Mouse (Mus musculus) heart, adult 2 months (tissue): Measurements from ENCODE around the gene Krt86. TPM values are rescaled to one million over a fixed set of nuclear protein-coding genes. Genes with fewer than 3 reads are reported as not detected.

Experiments
- DNase-seq, 2 experiments: peaks; one replicate each; pipeline ENCODE4 v3.0.0; 2021
- H3K27ac ChIP-seq: fragments of 200-600 bp; 2 replicates; pipeline ENCODE4 v1.8.1; 2022
- H3K27me3 ChIP-seq: fragments of 200-500 bp; 2 replicates; pipeline ENCODE4 v1.6.1; 2012; ENCODE audit warnings: mild to moderate bottlenecking, low read length, inconsistent platforms, mixed read lengths; ENCODE audit not compliant: control insufficient read depth, insufficient read depth
- H3K36me3 ChIP-seq: fragments of 200-500 bp; 2 replicates; pipeline ENCODE4 v1.6.1; 2012; ENCODE audit warnings: low read length, inconsistent platforms; ENCODE audit not compliant: control insufficient read depth, insufficient read depth
- H3K4me1 ChIP-seq: fragments of 200-500 bp; 2 replicates; pipeline ENCODE4 v1.6.1; 2011; ENCODE audit warnings: low read length; ENCODE audit not compliant: control insufficient read depth, insufficient read depth
- H3K4me3 ChIP-seq: fragments of 200-600 bp; 2 replicates; pipeline ENCODE4 v1.8.1; 2022
- H3K79me2 ChIP-seq: fragments of 200-500 bp; replicated peaks from 2 replicates; pipeline ENCODE4 v1.6.1; 2012; ENCODE audit warnings: mild to moderate bottlenecking, inconsistent platforms, low read length, moderate library complexity, mixed read lengths; ENCODE audit not compliant: control insufficient read depth, insufficient read depth
- H3K9ac ChIP-seq: fragments of 200-500 bp; 2 replicates; pipeline ENCODE4 v1.6.1; 2012; ENCODE audit warnings: low read depth, mild to moderate bottlenecking, control low read depth, inconsistent platforms, low read length, mixed read lengths
- CTCF ChIP-seq: fragments of 200-600 bp; IDR thresholded peaks from 2 replicates; pipeline ENCODE4 v1.8.1; 2022; ENCODE audit warnings: antibody characterized with exemption, mild to moderate bottlenecking, moderate library complexity
- EP300 ChIP-seq: fragments of 200-500 bp; IDR thresholded peaks from 2 replicates; pipeline ENCODE4 v1.6.1; 2011; ENCODE audit warnings: low read depth, low read length, control low read depth; ENCODE audit not compliant: insufficient read depth
- POLR2A ChIP-seq: fragments of 200-500 bp; IDR thresholded peaks from 2 replicates; pipeline ENCODE4 v1.6.1; 2011; ENCODE audit warnings: mild to moderate bottlenecking, low read depth, low read length, control low read depth; ENCODE audit not compliant: insufficient read depth
- WGBS: fragments of 180-500 bp; shearing (Covaris S2); methylation state at CpG from one replicate; pipeline ENCODE4 v1.1.7; 2018; 5-methylcytosine and 5-hydroxymethylcytosine counted together
- intact Hi-C: fragments of 180-260 bp; cut with DNase I; formaldehyde crosslinking; loops from one replicate; pipeline ENCODE4 v1.15.1; 2025
- polyA plus RNA-seq: library from polyadenylated mRNA; depleted of rRNA; stranded (reverse); fragments of >200 nt; gene quantifications from 2 replicates; pipeline ENCODE4 v1.2.3, GENCODE M21; 2012
- total RNA-seq, 2 experiments: library from RNA; stranded (reverse); gene quantifications; 2 replicates each; pipeline ENCODE4 v1.2.3; 2021

Krt86 gene
- total and polyA plus RNA-seq, 3 experiments, result not detected

GRCm38 (mm10) chr15:101483646-101484045 is 10.4 kb downstream of the Krt86 start:
- no peaks in the 10 kb centered on the region for H3K27me3 ChIP-seq
- no peak overlapping the region for H3K4me3 ChIP-seq
- no peak overlapping the region for H3K9ac ChIP-seq
- no peaks in the 10 kb centered on the region for H3K36me3 ChIP-seq
- H3K79me2 ChIP-seq, result no peaks in the 10 kb centered on the region
- no peak for DNase-seq
- no peak overlapping the region for H3K27ac ChIP-seq
- no peak for TF ChIP-seq CTCF
- no peak for TF ChIP-seq POLR2A
- TF ChIP-seq EP300, result no peak
- intact Hi-C loops, result no loop called here
- no peaks in the 10 kb centered on the region for H3K4me1 ChIP-seq
- WGBS, result 59% methylated on average over 1 of the region's 1 CpGs

GRCm38 (mm10) chr15:101484939-101485338 is 11.7 kb downstream of the Krt86 start:
- WGBS, result 78% methylated on average over 1 of the region's 1 CpGs
- no peak for DNase-seq
- no peak for TF ChIP-seq POLR2A
- TF ChIP-seq EP300, result no peak
- no peak for TF ChIP-seq CTCF
- Histone ChIP-seq H3K27ac (no peak overlapping the region), H3K4me3 (no peak overlapping the region), H3K36me3 (no peaks in the 10 kb centered on the region), H3K4me1 (no peaks in the 10 kb centered on the region), H3K9ac (no peak overlapping the region), H3K79me2 (no peaks in the 10 kb centered on the region), H3K27me3 (no peaks in the 10 kb centered on the region)
- intact Hi-C loops, result no loop called here

- H3K4me1 ChIP-seq, result no peaks in the 10 kb centered on the region
- no peak overlapping the region for H3K4me3 ChIP-seq
- no peak for DNase-seq
- 77% methylated on average over 11 of the region's 11 CpGs for WGBS
- H3K36me3 ChIP-seq, result no peaks in the 10 kb centered on the region
- no peaks in the 10 kb centered on the region for H3K79me2 ChIP-seq
- no peak for TF ChIP-seq EP300
- TF ChIP-seq POLR2A, result no peak
- no peak for TF ChIP-seq CTCF
- no peak overlapping the region for H3K9ac ChIP-seq
- H3K27ac ChIP-seq, result no peak overlapping the region
- intact Hi-C loops, result no loop called here
- no peaks in the 10 kb centered on the region for H3K27me3 ChIP-seq
Measured at GRCm38 (mm10) chr15:101485911-101486635, 12.8 kb downstream of the Krt86 start.

- H3K27me3 ChIP-seq, result no peaks in the 10 kb centered on the region
- 88% methylated on average over 6 of the region's 6 CpGs for WGBS
- no peaks in the 10 kb centered on the region for H3K4me1 ChIP-seq
- TF ChIP-seq CTCF (no peak), POLR2A (no peak), EP300 (no peak)
- H3K4me3 ChIP-seq, result no peak within 1 kb of the TSS
- no peaks in the 10 kb centered on the region for H3K79me2 ChIP-seq
- intact Hi-C loops, result no loop called here
- no peak for DNase-seq
- no peak within 1 kb of the TSS for H3K27ac ChIP-seq
- no peaks in the 10 kb centered on the region for H3K36me3 ChIP-seq
- H3K9ac ChIP-seq, result no peak within 1 kb of the TSS
Measured at GRCm38 (mm10) chr15:101491431-101491830, 18.2 kb downstream of the Krt86 start, which contains the start of gene Krt83. Gene Krt83, minus strand, starts transcription at chr15:101491512.

GRCm38 (mm10) chr15:101492718-101493117 is 19.4 kb downstream of the Krt86 start:
- Histone ChIP-seq H3K4me3 (no peak overlapping the region), H3K27me3 (no peaks in the 10 kb centered on the region), H3K79me2 (no peaks in the 10 kb centered on the region), H3K9ac (no peak overlapping the region), H3K36me3 (no peaks in the 10 kb centered on the region), H3K4me1 (no peaks in the 10 kb centered on the region), H3K27ac (no peak overlapping the region)
- no peak for TF ChIP-seq POLR2A
- no peak for DNase-seq
- WGBS, result 20% methylated on average over 8 of the region's 8 CpGs
- intact Hi-C loops, result no loop called here

GRCm38 (mm10) chr15:101493713-101494112 is 20.4 kb downstream of the Krt86 start:
- intact Hi-C loops, result no loop called here
- WGBS, result 94% methylated on average over 6 of the region's 6 CpGs
- Histone ChIP-seq H3K9ac (no peak overlapping the region), H3K36me3 (no peaks in the 10 kb centered on the region), H3K4me1 (no peaks in the 10 kb centered on the region), H3K4me3 (no peak overlapping the region), H3K79me2 (no peaks in the 10 kb centered on the region), H3K27ac (no peak overlapping the region), H3K27me3 (no peaks in the 10 kb centered on the region)
- DNase-seq, result no peak
- TF ChIP-seq POLR2A (no peak), CTCF (no peak), EP300 (no peak)

- intact Hi-C loops, result no loop called here
Measured at GRCm38 (mm10) chr15:101494203-101494602, 20.9 kb downstream of the Krt86 start.

More at GRCm38 (mm10) chr15:101494203-101494602, 20.9 kb downstream of the Krt86 start:
- no peaks in the 10 kb centered on the region for H3K4me1 ChIP-seq
- no peaks in the 10 kb centered on the region for H3K79me2 ChIP-seq
- H3K4me3 ChIP-seq, result no peak overlapping the region
- no peak overlapping the region for H3K9ac ChIP-seq
- WGBS, result 72% methylated on average over 1 of the region's 1 CpGs
- H3K36me3 ChIP-seq, result no peaks in the 10 kb centered on the region
- no peak for DNase-seq
- no peak for TF ChIP-seq EP300
- no peak for TF ChIP-seq CTCF
- TF ChIP-seq POLR2A, result no peak
- H3K27me3 ChIP-seq, result no peaks in the 10 kb centered on the region
- no peak overlapping the region for H3K27ac ChIP-seq
